Mouse (Mus musculus) testis, adult 2 months (tissue): ENCODE results near the gene Aldh1a3.

ENCODE experiments used
- CTCF ChIP-seq: fragments of 200-500 bp; IDR thresholded peaks from 2 replicates; pipeline ENCODE4 v1.5.1; 2012; ENCODE audit warnings: low read depth, mild to moderate bottlenecking, inconsistent platforms, low read length, moderate library complexity; ENCODE audit not compliant: control insufficient read depth, insufficient read depth, insufficient replicate concordance
- POLR2A ChIP-seq: fragments of 200-500 bp; IDR thresholded peaks from 2 replicates; pipeline ENCODE4 v1.6.1; 2012; ENCODE audit warnings: low read depth, mild to moderate bottlenecking, inconsistent platforms, low read length, moderate library complexity; ENCODE audit not compliant: control insufficient read depth

DNA sequence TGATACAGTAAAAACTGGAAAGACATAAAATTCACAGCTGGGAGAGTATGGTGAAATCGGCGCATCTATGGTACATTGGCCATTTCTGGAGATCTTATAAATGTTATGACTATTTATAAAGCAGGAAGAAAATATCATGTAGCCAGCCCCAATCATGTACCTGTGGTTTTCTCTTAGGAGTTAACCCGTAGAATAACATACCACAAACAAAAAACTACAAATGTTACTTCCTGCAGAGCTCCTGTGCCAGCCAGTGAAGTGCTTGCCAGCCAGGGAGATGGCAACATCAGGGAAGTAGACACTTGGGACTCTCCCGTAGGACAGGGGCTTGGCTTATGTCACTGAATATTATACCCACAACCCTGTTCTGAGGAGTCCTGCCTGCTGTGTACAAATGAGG lies 76.2 kb downstream of the Aldh1a3 start:
- no peak for TF ChIP-seq POLR2A
- TF ChIP-seq CTCF, result no peak
